Mouse (Mus musculus) neural tube, embryonic 13.5 days (tissue): ENCODE results near the gene Traip. TPM values are rescaled to one million over a fixed set of nuclear protein-coding genes. Genes with fewer than 3 reads are reported as not detected.

Experiments used
- ATAC-seq: fragments of 200-750 bp; cut with Nextera tagmentation; 2 replicates; pipeline ENCODE4 v1.8.0; 2017; ENCODE audit warnings: low read depth, mild to moderate bottlenecking, moderate TSS enrichment, moderate library complexity
- H3K27ac ChIP-seq: fragments of 300-500 bp; sonication (generic); replicated peaks from 2 replicates; pipeline ENCODE4 v1.5.1; 2015; ENCODE audit warnings: moderate library complexity, mild to moderate bottlenecking, inconsistent platforms
- H3K27me3 ChIP-seq: fragments of 300-500 bp; sonication (generic); 2 replicates; pipeline ENCODE4 v1.6.1; 2015; ENCODE audit warnings: mild to moderate bottlenecking, inconsistent platforms
- H3K36me3 ChIP-seq: fragments of 300-500 bp; sonication (generic); 2 replicates; pipeline ENCODE4 v1.6.1; 2015; ENCODE audit warnings: mild to moderate bottlenecking, inconsistent platforms
- H3K4me1 ChIP-seq: fragments of 300-500 bp; sonication (generic); replicated peaks from 2 replicates; pipeline ENCODE4 v1.6.1; 2015; ENCODE audit warnings: inconsistent platforms
- H3K4me2 ChIP-seq: fragments of 300-500 bp; sonication (generic); 2 replicates; pipeline ENCODE4 v1.6.1; 2015; ENCODE audit warnings: inconsistent platforms, mild to moderate bottlenecking, moderate library complexity
- H3K4me3 ChIP-seq: fragments of 300-500 bp; sonication (generic); 2 replicates; pipeline ENCODE4 v1.5.1; 2015; ENCODE audit warnings: mild to moderate bottlenecking, inconsistent platforms
- H3K9ac ChIP-seq: fragments of 300-500 bp; sonication (generic); 2 replicates; pipeline ENCODE4 v1.6.1; 2015; ENCODE audit warnings: moderate library complexity, mild to moderate bottlenecking, inconsistent platforms
- H3K9me3 ChIP-seq: fragments of 300-500 bp; sonication (generic); 2 replicates; pipeline ENCODE4 v1.6.1; 2016; ENCODE audit warnings: inconsistent platforms
- WGBS: fragments of 180-500 bp; shearing (Covaris S2); methylation state at CpG from one replicate; pipeline ENCODE4 v1.1.7; 2015; 5-methylcytosine and 5-hydroxymethylcytosine counted together
- polyA plus RNA-seq: library from polyadenylated mRNA; unstranded; fragments of >200 nt; fragmentation: Nextera tagmentation; extraction: Ambion mirVana; gene quantifications from 2 replicates; pipeline ENCODE4 v1.2.1, GENCODE M21; 2015

Traip gene
- polyA plus RNA-seq, 1 experiment from 2014 or later = 6.7 TPM

GRCm38 (mm10) chr9:108020741-108021140 lies 70.8 kb downstream of the Traip start:
- WGBS = 95% methylated on average over 1 of the region's 1 CpGs
- H3K9me3 ChIP-seq = no peaks in the 10 kb centered on the region

More at GRCm38 (mm10) chr9:108020741-108021140, 70.8 kb downstream of the Traip start:
- no peak for ATAC-seq
- H3K36me3 ChIP-seq = peaks cover 25% of the 10 kb centered on the region
- no peaks in the 10 kb centered on the region for H3K27me3 ChIP-seq
- H3K27ac ChIP-seq = no peak overlapping the region
- no peak overlapping the region for H3K4me3 ChIP-seq
- H3K9ac ChIP-seq = no peak overlapping the region
- no peaks in the 10 kb centered on the region for H3K4me1 ChIP-seq
- no peak overlapping the region for H3K4me2 ChIP-seq

Other genes with a start within 250 kb of the Traip start
- gene Sema3f, start 239.7 kb upstream of the Traip start, polyA plus RNA-seq = 12.2 and 13.2 TPM in 2 replicates
- 252 and 279 TPM in 2 replicates for gene Rbm5, start 179.1 kb upstream of the Traip start, polyA plus RNA-seq
- 103 and 114 TPM in 2 replicates for gene Rbm6, start 76.9 kb upstream of the Traip start, polyA plus RNA-seq
- 25.6 and 26.6 TPM in 2 replicates for gene Mon1a, start 62.0 kb upstream of the Traip start, polyA plus RNA-seq
- gene Mst1r, start 43.3 kb upstream of the Traip start, polyA plus RNA-seq = 2.9 and 3.4 TPM in 2 replicates
- gene Actl11, start 21.7 kb upstream of the Traip start, polyA plus RNA-seq = not detected in 2 replicates
- gene Camkv, start 14.5 kb upstream of the Traip start, polyA plus RNA-seq = 11.4 and 12.8 TPM in 2 replicates
- gene Uba7, start 25.4 kb downstream of the Traip start, polyA plus RNA-seq = 7.6 and 9.3 TPM in 2 replicates
- 2.0 and 2.2 TPM in 2 replicates for gene Gm20661, start 32.9 kb downstream of the Traip start, polyA plus RNA-seq
- gene Inka1, start 35.7 kb downstream of the Traip start, polyA plus RNA-seq = 28.8 and 30.7 TPM in 2 replicates
- 2.6 and 3.4 TPM in 2 replicates for gene Cdhr4, start 42.4 kb downstream of the Traip start, polyA plus RNA-seq
- 1.4 TPM in 1 of 2 replicates, not detected in the other for gene Gm20662, start 46.2 kb downstream of the Traip start, polyA plus RNA-seq
- 94.1 and 94.9 TPM in 2 replicates for gene Ip6k1, start 52.4 kb downstream of the Traip start, polyA plus RNA-seq
- 21.9 and 25.3 TPM in 2 replicates for gene Gmppb, start 99.1 kb downstream of the Traip start, polyA plus RNA-seq
- gene Amigo3, start 103.0 kb downstream of the Traip start, polyA plus RNA-seq = 2.8 and 3.0 TPM in 2 replicates
- gene Mst1, start 130.3 kb downstream of the Traip start, polyA plus RNA-seq = 0.18 TPM in 1 of 2 replicates, not detected in the other
- gene Rnf123, start 133.2 kb downstream of the Traip start, polyA plus RNA-seq = 43.8 and 44.0 TPM in 2 replicates
- gene Apeh, start 144.5 kb downstream of the Traip start, polyA plus RNA-seq = 48.6 and 64.1 TPM in 2 replicates
- 6.9 and 7.0 TPM in 2 replicates for gene Bsn, start 240.2 kb downstream of the Traip start, polyA plus RNA-seq